Mouse (Mus musculus) cerebellum, adult 2 months (tissue): ENCODE measurements around the gene Apaf1.

ENCODE experiments used
- CTCF ChIP-seq: fragments of 200-500 bp; IDR thresholded peaks from 2 replicates; pipeline ENCODE4 v1.5.1; 2011; ENCODE audit warnings: low read depth, mild to moderate bottlenecking, control low read depth, low read length, moderate library complexity, borderline replicate concordance; ENCODE audit not compliant: insufficient read depth
- POLR2A ChIP-seq: fragments of 200-500 bp; IDR thresholded peaks from 2 replicates; pipeline ENCODE4 v1.6.1; 2011; ENCODE audit warnings: low read length, control low read depth, borderline replicate concordance; ENCODE audit not compliant: insufficient read depth

- TF ChIP-seq CTCF (no peak), POLR2A (no peak)
Observed at GRCm38 (mm10) chr10:90953103-90953709, 129.4 kb downstream of the Apaf1 start.
